Comparison of ENCODE assay signal across 9 mouse cellular contexts in genomic region chr11:55897506-55897905, GRCm38 (mm10).
DNase-seq lines count a peak whose midpoint lies in the region; ATAC-seq and TF ChIP-seq lines count a peak whose summit lies in the region.
"Had no signal": no experiment of that assay in that cellular context is flagged by ENCODE, and none has a peak within 500 bp of the region (broad histone marks: within the 10 kb centered on the region; RNA-seq: fewer than 3 reads in every experiment).

No protein-coding gene starts in this region.

- H3K4me1 ChIP-seq in kidney, postnatal 0 days (replicated peaks; ENCODE audit: insufficient read depth, low read length) = no peaks in the 10 kb centered on the region
- no peaks in the 10 kb centered on the region for H3K4me1 ChIP-seq in kidney, embryonic 14.5 days (ENCODE audit: control insufficient read depth, insufficient read depth, low read length)
- no peaks in the 10 kb centered on the region for H3K4me1 ChIP-seq in CH12.LX (ENCODE audit: control insufficient read depth in 1 of 2, insufficient read depth in 2 of 2)
- no peaks in the 10 kb centered on the region for H3K4me1 ChIP-seq in heart, adult 2 months (ENCODE audit: control insufficient read depth, insufficient read depth, low read length)

- no peak for TF ChIP-seq CTCF in kidney, postnatal 0 days (IDR thresholded peaks at IDR 0.05; ENCODE audit: low read depth)
- no peak for TF ChIP-seq CTCF in CH12.LX (conservative IDR thresholded peaks at IDR 0.05 in 1 of 2, IDR thresholded peaks at IDR 0.05 in 1 of 2; ENCODE audit: low read depth in 2 of 2, low read length in 2 of 2)
- TF ChIP-seq CTCF in heart, adult 2 months (IDR thresholded peaks at IDR 0.05) = no peak

- H3K27ac ChIP-seq in kidney, postnatal 0 days = no peak overlapping the region
- H3K27ac ChIP-seq in kidney, embryonic 14.5 days (ENCODE audit: low read depth, low read length) = no peak overlapping the region
- no peak overlapping the region for H3K27ac ChIP-seq in CH12.LX (ENCODE audit: insufficient read depth, low read depth)
- no peak overlapping the region for H3K27ac ChIP-seq in heart, adult 2 months

- H3K36me3 ChIP-seq in kidney, postnatal 0 days (ENCODE audit: insufficient read depth, low read length) = no peaks in the 10 kb centered on the region
- H3K36me3 ChIP-seq in kidney, embryonic 14.5 days (ENCODE audit: control insufficient read depth, insufficient read depth, low read length) = no peaks in the 10 kb centered on the region
- H3K36me3 ChIP-seq in CH12.LX (replicated peaks in 1 of 2; ENCODE audit: control insufficient read depth in 1 of 2, insufficient read depth in 1 of 2, low read length in 1 of 2) = no peaks in the 10 kb centered on the region
- no peaks in the 10 kb centered on the region for H3K36me3 ChIP-seq in heart, adult 2 months (ENCODE audit: control insufficient read depth, insufficient read depth, low read length)

- no peak overlapping the region for H3K9ac ChIP-seq in kidney, postnatal 0 days (ENCODE audit: low read depth, low read length)
- H3K9ac ChIP-seq in kidney, embryonic 14.5 days (ENCODE audit: low read depth, low read length) = no peak overlapping the region
- no peak overlapping the region for H3K9ac ChIP-seq in CH12.LX (ENCODE audit: insufficient read depth, low read depth)
- no peak overlapping the region for H3K9ac ChIP-seq in heart, adult 2 months (ENCODE audit: low read depth, low read length)
- H3K9ac ChIP-seq: forebrain, postnatal 0 days had no signal

- no peak for TF ChIP-seq EP300 in CH12.LX (IDR thresholded peaks at IDR 0.05; ENCODE audit: low read length)
- TF ChIP-seq EP300 in heart, adult 2 months (IDR thresholded peaks at IDR 0.05; ENCODE audit: insufficient read depth, low read depth, low read length) = no peak

- H3K4me2 ChIP-seq in kidney, postnatal 0 days (ENCODE audit: low read length) = no peak overlapping the region
- H3K4me2 ChIP-seq in kidney, embryonic 14.5 days (replicated peaks; ENCODE audit: low read depth, low read length) = no peak overlapping the region
- H3K4me2 ChIP-seq in CH12.LX (ENCODE audit: insufficient read depth, low read depth, poor library complexity, severe bottlenecking) = no peak overlapping the region

- dilution Hi-C loops in CH12.LX (cut with MboI; ENCODE audit: extremely low pct_ligation_motif_present, extremely low pct_unique_long_range_greater_than_20kb, low sequenced_read_pairs) = no loop called here

- 21% methylated on average over 6 of the region's 6 CpGs for WGBS in kidney, postnatal 0 days
- WGBS in kidney, embryonic 14.5 days = 16% methylated on average over 6 of the region's 6 CpGs
- 14% methylated on average over 6 of the region's 6 CpGs for WGBS in heart, adult 2 months

- H3K27me3 ChIP-seq in kidney, postnatal 0 days (ENCODE audit: insufficient read depth, low read length) = no peaks in the 10 kb centered on the region
- no peaks in the 10 kb centered on the region for H3K27me3 ChIP-seq in kidney, embryonic 14.5 days (ENCODE audit: control insufficient read depth, insufficient read depth, low read length)
- H3K27me3 ChIP-seq in CH12.LX (replicated peaks) = peaks cover 44% of the 10 kb centered on the region
- no peaks in the 10 kb centered on the region for H3K27me3 ChIP-seq in heart, adult 2 months (ENCODE audit: control insufficient read depth, insufficient read depth, low read length)

- H3K9me3 ChIP-seq in kidney, postnatal 0 days (replicated peaks; ENCODE audit: low read length) = no peaks in the 10 kb centered on the region
- no peaks in the 10 kb centered on the region for H3K9me3 ChIP-seq in kidney, embryonic 14.5 days (ENCODE audit: control insufficient read depth, low read length)
- no peaks in the 10 kb centered on the region for H3K9me3 ChIP-seq in CH12.LX (replicated peaks; ENCODE audit: low read length)

- no peak for TF ChIP-seq RAD21 in CH12.LX (IDR thresholded peaks at IDR 0.05; ENCODE audit: low read depth, low read length)

- intact Hi-C loops in heart, adult 2 months (cut with DNase I) = no loop called here
- intact Hi-C loops in left cerebral cortex, postnatal 14 days (cut with DNase I) = no loop called here

- no peaks in the 10 kb centered on the region for H3K79me2 ChIP-seq in CH12.LX (replicated peaks; ENCODE audit: control insufficient read depth, extremely low read depth, insufficient read depth, poor library complexity, severe bottlenecking)
- no peaks in the 10 kb centered on the region for H3K79me2 ChIP-seq in heart, adult 2 months (replicated peaks; ENCODE audit: control insufficient read depth, insufficient read depth, low read length)

- no peak overlapping the region for H3K4me3 ChIP-seq in kidney, postnatal 0 days (replicated peaks; ENCODE audit: low read depth, low read length)
- no peak overlapping the region for H3K4me3 ChIP-seq in kidney, embryonic 14.5 days (ENCODE audit: low read length)
- no peak overlapping the region for H3K4me3 ChIP-seq in CH12.LX (replicated peaks in 1 of 3; ENCODE audit: low read depth in 2 of 3, low read length in 2 of 3, poor library complexity in 1 of 3)
- H3K4me3 ChIP-seq in heart, adult 2 months = no peak overlapping the region

- TF ChIP-seq POLR2A in CH12.LX (IDR thresholded peaks at IDR 0.05; ENCODE audit: low read depth, low read length) = no peak
- no peak for TF ChIP-seq POLR2A in heart, adult 2 months (IDR thresholded peaks at IDR 0.05; ENCODE audit: insufficient read depth, low read depth, low read length)

- no peak for ATAC-seq in kidney, postnatal 0 days (replicated peaks; ENCODE audit: low FRiP score, low read depth)
- no peak for ATAC-seq in kidney, embryonic 14.5 days (ENCODE audit: low FRiP score, low TSS enrichment)
- ATAC-seq: forebrain, postnatal 0 days had no signal

- in situ Hi-C loops in CH12.LX (cut with MboI; ENCODE audit: low pct_ligation_motif_present, low pct_unique_long_range_greater_than_20kb, low sequenced_read_pairs) = no loop called here

- DNase-seq in kidney, postnatal 0 days (ENCODE audit: low spot score) = peak; percentile 74
- DNase-seq in CH12.LX (ENCODE audit: extremely low read depth) = peak; percentile 30
- peak; percentile 19 to 26 for DNase-seq in adrenal gland, adult 18-20 months (ENCODE audit: low spot score in 2 of 2)
- peak; percentile 72 for DNase-seq in kidney, postnatal 10 days
- no peak for DNase-seq in MN1 (ENCODE audit: low spot score)
- no peak for DNase-seq in heart, adult 2 months
- DNase-seq in left cerebral cortex, postnatal 14 days (ENCODE audit: low spot score in 2 of 2) = no peak
- DNase-seq: forebrain, postnatal 0 days had no signal

TF ChIP-seq in CH12.LX, 34 proteins besides CTCF, POLR2A, EP300 and RAD21:
- TF ChIP-seq MXI1 (IDR thresholded peaks at IDR 0.05; ENCODE audit: low read depth, low read length) (no peak), TCF12 (IDR thresholded peaks at IDR 0.05; ENCODE audit: low read depth, low read length) (no peak)
TF ChIP-seq in CH12.LX: peak in this region for 0.

Comparison
In these comparisons a context has a peak if more than half of its experiments do, and no peak if none do; other contexts are left out.
1. DNase-seq: peak in kidney, postnatal 0 days (single experiment), CH12.LX (single experiment), adrenal gland, adult 18-20 months (2 of 2) and kidney, postnatal 10 days (single experiment); none in MN1 (single experiment), heart, adult 2 months (0 of 2) and left cerebral cortex, postnatal 14 days (0 of 2).